Mouse (Mus musculus) MEL (cell line): ENCODE results near the gene Sfmbt2. TPM values are rescaled to one million over a fixed set of nuclear protein-coding genes. Genes with fewer than 3 reads are reported as not detected.

Experiments used
- DNase-seq: peaks from one replicate; pipeline ENCODE4 v3.0.0; 2011; ENCODE audit warnings: low read depth, low spot score
- H3K27ac ChIP-seq: 2 replicates; pipeline ENCODE4 v1.5.1; 2012; ENCODE audit warnings: low read depth, mild to moderate bottlenecking, control low read depth, low read length, moderate library complexity; ENCODE audit not compliant: control insufficient read depth
- H3K27me3 ChIP-seq, 2 experiments: fragments of 150-350 bp in 1 of 2; sonication (generic) in 1 of 2; 2 replicates each; pipeline ENCODE4 v1.6.1; 2012; ENCODE audit warnings: low read length in 2 of 2, mild to moderate bottlenecking in 2 of 2, improper control_type of control experiment in 1 of 2, moderate library complexity in 1 of 2; ENCODE audit not compliant: insufficient read depth in 2 of 2, control insufficient read depth in 1 of 2
- H3K36me3 ChIP-seq, 2 experiments: 2 replicates each; pipeline ENCODE4 v1.6.1; 2012 to 2014; ENCODE audit warnings: low read length in 2 of 2, improper control_type of control experiment in 1 of 2, inconsistent platforms in 1 of 2, mild to moderate bottlenecking in 1 of 2; ENCODE audit not compliant: insufficient read depth in 2 of 2, control insufficient read depth in 1 of 2
- H3K4me1 ChIP-seq, 2 experiments: fragments of 150-350 bp in 1 of 2; sonication (generic) in 1 of 2; 2 replicates each; pipeline ENCODE4 v1.6.1; 2012; ENCODE audit warnings: low read length in 2 of 2, improper control_type of control experiment in 1 of 2, mild to moderate bottlenecking in 1 of 2; ENCODE audit not compliant: insufficient read depth in 2 of 2, control insufficient read depth in 1 of 2
- H3K4me3 ChIP-seq, 2 experiments: fragments of 150-350 bp in 1 of 2; sonication (generic) in 1 of 2; 2 replicates each; pipeline ENCODE4 v1.5.1; 2012; ENCODE audit warnings: low read depth in 2 of 2, low read length in 2 of 2, mild to moderate bottlenecking in 2 of 2, moderate library complexity in 2 of 2, control low read depth in 1 of 2, improper control_type of control experiment in 1 of 2; ENCODE audit not compliant: control insufficient read depth in 1 of 2, insufficient read depth in 1 of 2
- H3K79me2 ChIP-seq: 2 replicates; pipeline ENCODE4 v1.6.1; 2012; ENCODE audit warnings: mild to moderate bottlenecking, low read length, moderate library complexity; ENCODE audit not compliant: control insufficient read depth, poor library complexity, insufficient read depth
- H3K9ac ChIP-seq: 2 replicates; pipeline ENCODE4 v1.6.1; 2012; ENCODE audit warnings: low read depth, mild to moderate bottlenecking, control low read depth, low read length, moderate library complexity; ENCODE audit not compliant: control insufficient read depth, poor library complexity, severe bottlenecking
- H3K9me3 ChIP-seq: fragments of 150-350 bp; sonication (generic); replicated peaks from 2 replicates; pipeline ENCODE4 v1.6.1; 2012; ENCODE audit warnings: mild to moderate bottlenecking, low read length, improper control_type of control experiment, moderate library complexity; ENCODE audit not compliant: insufficient read depth
- CHD2 ChIP-seq: IDR thresholded peaks from 2 replicates; pipeline ENCODE4 v1.6.1; 2011; ENCODE audit warnings: low read length, improper control_type of control experiment
- JUND ChIP-seq: IDR thresholded peaks from 2 replicates; pipeline ENCODE4 v1.6.1; 2011; ENCODE audit warnings: low read depth, mild to moderate bottlenecking, improper control_type of control experiment, low read length
- MAX ChIP-seq: IDR thresholded peaks from 2 replicates; pipeline ENCODE4 v1.6.1; 2011; ENCODE audit warnings: low read length, improper control_type of control experiment
- MAZ ChIP-seq: IDR thresholded peaks from 2 replicates; pipeline ENCODE4 v1.6.1; 2012; ENCODE audit warnings: low read depth, mild to moderate bottlenecking, inconsistent platforms, low read length, improper control_type of control experiment
- MEF2A ChIP-seq: IDR thresholded peaks from 2 replicates; pipeline ENCODE4 v1.6.1; 2014; ENCODE audit warnings: low read depth, mild to moderate bottlenecking, inconsistent platforms, low read length, improper control_type of control experiment; ENCODE audit not compliant: poor library complexity, insufficient replicate concordance, severe bottlenecking; ENCODE audit errors: extremely low read depth
- MYB ChIP-seq: IDR thresholded peaks from 2 replicates; pipeline ENCODE4 v1.6.1; 2011; ENCODE audit warnings: mild to moderate bottlenecking, low read depth, low read length, improper control_type of control experiment
- NELFE ChIP-seq: IDR thresholded peaks from 2 replicates; pipeline ENCODE4 v1.6.1; 2011; ENCODE audit warnings: low read depth, low read length, improper control_type of control experiment
- NRF1 ChIP-seq: IDR thresholded peaks from 2 replicates; pipeline ENCODE4 v1.6.1; 2014; ENCODE audit warnings: low read depth, mild to moderate bottlenecking, inconsistent platforms, low read length, improper control_type of control experiment, moderate library complexity; ENCODE audit not compliant: poor library complexity, insufficient read depth, severe bottlenecking
- POLR2A ChIP-seq, 2 experiments: IDR thresholded peaks; 2 replicates each; pipeline ENCODE4 v1.6.1; 2011 to 2012; ENCODE audit warnings: low read length in 2 of 2, mild to moderate bottlenecking in 2 of 2, control low read depth in 1 of 2, improper control_type of control experiment in 1 of 2, low read depth in 1 of 2, moderate library complexity in 1 of 2; ENCODE audit not compliant: control insufficient read depth in 1 of 2, insufficient read depth in 1 of 2, poor library complexity in 1 of 2
- POLR2AphosphoS2 ChIP-seq: IDR thresholded peaks from 2 replicates; pipeline ENCODE4 v1.6.1; 2011; ENCODE audit warnings: low read length, improper control_type of control experiment
- RCOR1 ChIP-seq: IDR thresholded peaks from 2 replicates; pipeline ENCODE4 v1.6.1; 2012; ENCODE audit warnings: low read depth, mild to moderate bottlenecking, inconsistent platforms, low read length, improper control_type of control experiment
- SMC3 ChIP-seq: IDR thresholded peaks from 2 replicates; pipeline ENCODE4 v1.6.1; 2011; ENCODE audit warnings: low read depth, low read length, improper control_type of control experiment
- TAL1 ChIP-seq: IDR thresholded peaks from 2 replicates; pipeline ENCODE4 v1.6.1; 2012; ENCODE audit warnings: mild to moderate bottlenecking, inconsistent platforms, low read length, moderate library complexity, mixed read lengths
- TCF12 ChIP-seq: IDR thresholded peaks from 2 replicates; pipeline ENCODE4 v1.6.1; 2014; ENCODE audit warnings: low read depth, mild to moderate bottlenecking, inconsistent platforms, low read length, improper control_type of control experiment, moderate library complexity
- USF2 ChIP-seq, 2 experiments: IDR thresholded peaks; 2 replicates each; pipeline ENCODE4 v1.6.1; 2011 to 2012; ENCODE audit warnings: improper control_type of control experiment in 2 of 2, low read length in 2 of 2, borderline replicate concordance in 1 of 2, inconsistent platforms in 1 of 2, low read depth in 1 of 2, mild to moderate bottlenecking in 1 of 2; ENCODE audit not compliant: insufficient read depth in 1 of 2
- ZKSCAN1 ChIP-seq: IDR thresholded peaks from 2 replicates; pipeline ENCODE4 v1.6.1; 2012; ENCODE audit warnings: low read depth, mild to moderate bottlenecking, inconsistent platforms, low read length, improper control_type of control experiment, moderate library complexity
- polyA plus RNA-seq, 2 experiments: library from polyadenylated mRNA; stranded (reverse) in 1 of 2; unstranded in 1 of 2; fragments of >175 nt in 1 of 2; fragments of >200 nt in 1 of 2; gene quantifications; 2 replicates each; pipeline versions ENCODE4 v1.2.1 to v1.2.4; 2012; ENCODE audit warnings: low replicate concordance in 2 of 2, low read depth in 1 of 2; ENCODE audit not compliant: insufficient read length in 2 of 2, insufficient read depth in 1 of 2, missing spikeins in 1 of 2
- total RNA-seq: library from RNA; depleted of rRNA; stranded (reverse); fragments of 300-350 nt; gene quantifications from 2 replicates; pipeline ENCODE4 v1.2.3, GENCODE M21; 2012

The Sfmbt2 gene
- total and polyA plus RNA-seq, 3 experiments, result not detected

GRCm38 (mm10) chr2:10350266-10350810 is 20.0 kb upstream of the Sfmbt2 start:
- H3K27me3 ChIP-seq, result no peaks in the 10 kb centered on the region
- H3K36me3 ChIP-seq, result no peaks in the 10 kb centered on the region
- DNase-seq, result no peak
- H3K27ac ChIP-seq, result no peak overlapping the region
- H3K4me1 ChIP-seq, result no peaks in the 10 kb centered on the region
- H3K9ac ChIP-seq, result no peak overlapping the region
- H3K4me3 ChIP-seq, result no peak overlapping the region
- no peak for TF ChIP-seq RCOR1
- TF ChIP-seq POLR2AphosphoS2, result no peak
- no peak for TF ChIP-seq MYB
- no peak for TF ChIP-seq MAZ
- no peak for TF ChIP-seq TCF12
- no peak for TF ChIP-seq POLR2A (IDR thresholded peaks at IDR 0.05; ENCODE audit: control insufficient read depth in 1 of 2, insufficient read depth in 1 of 2, low read depth in 1 of 2, low read length in 2 of 2, poor library complexity in 1 of 2)
- no peak for TF ChIP-seq NELFE
- TF ChIP-seq MAX, result no peak
- no peak for TF ChIP-seq JUND
- TF ChIP-seq SMC3, result no peak
- TF ChIP-seq, all 39 proteins: peak for 0
- Histone ChIP-seq H3K79me2 (no peaks in the 10 kb centered on the region), H3K9me3 (no peaks in the 10 kb centered on the region)

- H3K79me2 ChIP-seq, result no peaks in the 10 kb centered on the region
- H3K9ac ChIP-seq, result no peak overlapping the region
- no peak for DNase-seq
- H3K4me3 ChIP-seq, result no peak overlapping the region
- no peaks in the 10 kb centered on the region for H3K9me3 ChIP-seq
- H3K36me3 ChIP-seq, result no peaks in the 10 kb centered on the region
- H3K27ac ChIP-seq, result no peak overlapping the region
- TF ChIP-seq TAL1 (no peak), CHD2 (no peak), USF2 (IDR thresholded peaks at IDR 0.05; ENCODE audit: borderline replicate concordance in 1 of 2, insufficient read depth in 1 of 2, low read depth in 1 of 2, low read length in 2 of 2) (no peak), NRF1 (no peak), ZKSCAN1 (no peak), MEF2A (no peak), POLR2A (IDR thresholded peaks at IDR 0.05; ENCODE audit: control insufficient read depth in 1 of 2, insufficient read depth in 1 of 2, low read depth in 1 of 2, low read length in 2 of 2, poor library complexity in 1 of 2) (no peak)
- H3K27me3 ChIP-seq, result no peaks in the 10 kb centered on the region
- H3K4me1 ChIP-seq, result no peaks in the 10 kb centered on the region
Measured at GRCm38 (mm10) chr2:10351125-10351524, 19.2 kb upstream of the Sfmbt2 start.
